Mouse (Mus musculus) cerebellum, adult 2 months (tissue): ENCODE results near the gene Mrps35.

ENCODE experiments used
- CTCF ChIP-seq: fragments of 200-500 bp; IDR thresholded peaks from 2 replicates; pipeline ENCODE4 v1.5.1; 2011; ENCODE audit warnings: low read depth, mild to moderate bottlenecking, control low read depth, low read length, moderate library complexity, borderline replicate concordance; ENCODE audit not compliant: insufficient read depth
- POLR2A ChIP-seq: fragments of 200-500 bp; IDR thresholded peaks from 2 replicates; pipeline ENCODE4 v1.6.1; 2011; ENCODE audit warnings: low read length, control low read depth, borderline replicate concordance; ENCODE audit not compliant: insufficient read depth

- TF ChIP-seq CTCF = no peak
- TF ChIP-seq POLR2A = no peak
Observed at GRCm38 (mm10) chr6:147021181-147021580, 21.4 kb upstream of the Mrps35 start.
